In genomic region chr1:84153943-84154342, GRCm38 (mm10) we compare ENCODE assay signal across 8 mouse cellular contexts.
DNase-seq lines count a peak whose midpoint lies in the region; ATAC-seq and TF ChIP-seq lines count a peak whose summit lies in the region.

No protein-coding gene starts in this region.

- no peak overlapping the region for H3K4me2 ChIP-seq in forebrain, embryonic 11.5 days (ENCODE audit: low read depth, low read length, severe bottlenecking)
- no peak overlapping the region for H3K4me2 ChIP-seq in forebrain, embryonic 16.5 days (ENCODE audit: low read length)
- no peak overlapping the region for H3K4me2 ChIP-seq in liver, postnatal 0 days (ENCODE audit: low read depth, low read length)
- H3K4me2 ChIP-seq in liver, embryonic 11.5 days, result no peak overlapping the region
- H3K4me2 ChIP-seq in hindbrain, embryonic 15.5 days, result no peak overlapping the region

- H3K9me3 ChIP-seq in forebrain, embryonic 11.5 days (ENCODE audit: control insufficient read depth, low read length), result no peaks in the 10 kb centered on the region
- no peaks in the 10 kb centered on the region for H3K9me3 ChIP-seq in forebrain, embryonic 16.5 days (ENCODE audit: control insufficient read depth, low read length)
- no peaks in the 10 kb centered on the region for H3K9me3 ChIP-seq in liver, postnatal 0 days (ENCODE audit: low read length)
- H3K9me3 ChIP-seq in liver, embryonic 11.5 days (ENCODE audit: control insufficient read depth, low read length), result no peaks in the 10 kb centered on the region
- no peaks in the 10 kb centered on the region for H3K9me3 ChIP-seq in hindbrain, embryonic 15.5 days

- H3K36me3 ChIP-seq in forebrain, embryonic 11.5 days (ENCODE audit: control insufficient read depth, insufficient read depth, low read length), result no peaks in the 10 kb centered on the region
- H3K36me3 ChIP-seq in forebrain, embryonic 16.5 days (ENCODE audit: control insufficient read depth, insufficient read depth), result no peaks in the 10 kb centered on the region
- no peaks in the 10 kb centered on the region; the same call in 1 of the 2 replicates for H3K36me3 ChIP-seq in liver, postnatal 0 days (replicated peaks; ENCODE audit: insufficient read depth, low read length)
- no peaks in the 10 kb centered on the region for H3K36me3 ChIP-seq in liver, embryonic 11.5 days (ENCODE audit: control insufficient read depth, insufficient read depth, low read length)
- H3K36me3 ChIP-seq in hindbrain, embryonic 15.5 days, result no peaks in the 10 kb centered on the region

- no peak overlapping the region for H3K9ac ChIP-seq in forebrain, embryonic 11.5 days (ENCODE audit: low read length)
- H3K9ac ChIP-seq in forebrain, embryonic 16.5 days (replicated peaks; ENCODE audit: low read depth, low read length), result no peak overlapping the region
- H3K9ac ChIP-seq in liver, postnatal 0 days (replicated peaks), result no peak overlapping the region
- no peak overlapping the region for H3K9ac ChIP-seq in liver, embryonic 11.5 days (ENCODE audit: low read depth, low read length)
- no peak overlapping the region for H3K9ac ChIP-seq in hindbrain, embryonic 15.5 days

- no peaks in the 10 kb centered on the region for H3K4me1 ChIP-seq in forebrain, embryonic 11.5 days (replicated peaks; ENCODE audit: control insufficient read depth, insufficient read depth, low read length)
- H3K4me1 ChIP-seq in forebrain, embryonic 16.5 days (replicated peaks; ENCODE audit: control insufficient read depth, insufficient read depth, low read length), result peaks cover 5% of the 10 kb centered on the region; the same call in 1 of the 2 replicates
- no peaks in the 10 kb centered on the region for H3K4me1 ChIP-seq in liver, postnatal 0 days (ENCODE audit: insufficient read depth)
- H3K4me1 ChIP-seq in liver, embryonic 11.5 days (replicated peaks; ENCODE audit: control insufficient read depth, insufficient read depth, low read length), result no peaks in the 10 kb centered on the region
- no peaks in the 10 kb centered on the region; the same call in 1 of the 2 replicates for H3K4me1 ChIP-seq in hindbrain, embryonic 15.5 days (replicated peaks)

- TF ChIP-seq CTCF in liver, postnatal 0 days (IDR thresholded peaks at IDR 0.05; ENCODE audit: low read depth), result peak; percentile 58

- no peaks in the 10 kb centered on the region for H3K27me3 ChIP-seq in forebrain, embryonic 11.5 days (ENCODE audit: control insufficient read depth, insufficient read depth, low read length)
- H3K27me3 ChIP-seq in forebrain, embryonic 16.5 days (replicated peaks; ENCODE audit: control insufficient read depth, insufficient read depth, low read length), result no peaks in the 10 kb centered on the region
- H3K27me3 ChIP-seq in liver, postnatal 0 days (ENCODE audit: insufficient read depth, low read length), result no peaks in the 10 kb centered on the region
- no peaks in the 10 kb centered on the region for H3K27me3 ChIP-seq in liver, embryonic 11.5 days (replicated peaks; ENCODE audit: control insufficient read depth, insufficient read depth, low read length)
- H3K27me3 ChIP-seq in hindbrain, embryonic 15.5 days, result no peaks in the 10 kb centered on the region

- 0 out of 2 replicates have a peak, but pooled peaks have one; percentile 25 for ATAC-seq in forebrain, embryonic 11.5 days (replicated peaks; ENCODE audit: low FRiP score)
- no peak for ATAC-seq in forebrain, embryonic 16.5 days
- ATAC-seq in liver, postnatal 0 days, result no peak
- ATAC-seq in liver, embryonic 11.5 days (replicated peaks; ENCODE audit: low FRiP score), result no peak
- ATAC-seq in hindbrain, embryonic 15.5 days (ENCODE audit: low FRiP score, low read depth), result 0 out of 2 replicates have a peak, but pooled peaks have one; percentile 12
- no peak for ATAC-seq in erythroblast, adult 5-6 weeks (replicated peaks; ENCODE audit: low FRiP score, poor library complexity, severe bottlenecking)

- TF ChIP-seq EP300 in liver, postnatal 0 days (IDR thresholded peaks at IDR 0.05; ENCODE audit: low read depth), result no peak

- 61% methylated on average over 4 of the region's 4 CpGs for WGBS in forebrain, embryonic 11.5 days
- WGBS in forebrain, embryonic 16.5 days, result 51% methylated on average over 4 of the region's 4 CpGs
- 60% methylated on average over 4 of the region's 4 CpGs for WGBS in liver, postnatal 0 days (ENCODE audit: insufficient replicate concordance)
- 52% methylated on average over 4 of the region's 4 CpGs for WGBS in liver, embryonic 11.5 days
- WGBS in hindbrain, embryonic 15.5 days, result 57% methylated on average over 4 of the region's 4 CpGs

- no peak for DNase-seq in forebrain, embryonic 11.5 days (ENCODE audit: low spot score)
- DNase-seq in liver, postnatal 0 days, result peak; percentile 15
- no peak for DNase-seq in liver, embryonic 11.5 days (ENCODE audit: low spot score)
- DNase-seq in brain, adult 2 months (ENCODE audit: low read depth, low spot score), result peak; percentile 71
- peak; percentile 18 for DNase-seq in skeletal muscle tissue, adult 2 months (ENCODE audit: low read depth, low spot score)

- H3K4me3 ChIP-seq in forebrain, embryonic 11.5 days (ENCODE audit: low read depth, low read length), result no peak overlapping the region
- no peak overlapping the region for H3K4me3 ChIP-seq in forebrain, embryonic 16.5 days (replicated peaks; ENCODE audit: low read length)
- H3K4me3 ChIP-seq in liver, postnatal 0 days (ENCODE audit: low read depth, low read length), result no peak overlapping the region
- no peak overlapping the region for H3K4me3 ChIP-seq in liver, embryonic 11.5 days (ENCODE audit: low read depth, low read length)
- H3K4me3 ChIP-seq in hindbrain, embryonic 15.5 days, result no peak overlapping the region

- no peak overlapping the region for H3K27ac ChIP-seq in forebrain, embryonic 11.5 days (ENCODE audit: low read depth, low read length)
- no peak overlapping the region for H3K27ac ChIP-seq in forebrain, embryonic 16.5 days (ENCODE audit: low read length)
- H3K27ac ChIP-seq in liver, postnatal 0 days (ENCODE audit: low read depth), result no peak overlapping the region
- H3K27ac ChIP-seq in liver, embryonic 11.5 days (ENCODE audit: low read depth, low read length), result no peak overlapping the region
- no peak overlapping the region for H3K27ac ChIP-seq in hindbrain, embryonic 15.5 days (replicated peaks)

Comparison
In these comparisons a context has a peak if more than half of its experiments do, and no peak if none do; other contexts are left out.
1. ATAC-seq: peak in forebrain, embryonic 11.5 days (single experiment) and hindbrain, embryonic 15.5 days (single experiment); none in forebrain, embryonic 16.5 days (single experiment), liver, postnatal 0 days (single experiment), liver, embryonic 11.5 days (single experiment) and erythroblast, adult 5-6 weeks (single experiment).
2. DNase-seq: peak in liver, postnatal 0 days (single experiment), brain, adult 2 months (single experiment) and skeletal muscle tissue, adult 2 months (single experiment); none in forebrain, embryonic 11.5 days (single experiment) and liver, embryonic 11.5 days (single experiment).